Mouse (Mus musculus) embryonic facial prominence, embryonic 10.5 days (tissue): Measurements from ENCODE around the gene Nutf2. TPM values are rescaled to one million over a fixed set of nuclear protein-coding genes. Genes with fewer than 3 reads are reported as not detected.
A peak's percentile ranks its signal among the peaks of the same experiment; 100 is the strongest.
"Not testable (repeated sequence)": the region's sequence is repeated elsewhere in the genome, so short reads cannot be mapped to it uniquely, and the experiment has no call there.

Experiments used
- DNase-seq: peaks from one replicate; pipeline ENCODE4 v3.0.0-alpha.2; 2017; ENCODE audit warnings: low spot score
- H3K27ac ChIP-seq: fragments of 300-500 bp; sonication (generic); replicated peaks from 2 replicates; pipeline ENCODE4 v1.5.1; 2016; ENCODE audit warnings: mild to moderate bottlenecking
- H3K27me3 ChIP-seq: fragments of 300-500 bp; sonication (generic); replicated peaks from 2 replicates; pipeline ENCODE4 v1.6.1; 2016; ENCODE audit warnings: low read depth, mild to moderate bottlenecking; ENCODE audit not compliant: poor library complexity, severe bottlenecking
- H3K36me3 ChIP-seq: fragments of 300-500 bp; sonication (generic); replicated peaks from 2 replicates; pipeline ENCODE4 v1.6.1; 2016; ENCODE audit warnings: mild to moderate bottlenecking, moderate library complexity
- H3K4me1 ChIP-seq: fragments of 300-500 bp; sonication (generic); 2 replicates; pipeline ENCODE4 v1.6.1; 2016
- H3K4me3 ChIP-seq: fragments of 300-500 bp; sonication (generic); 2 replicates; pipeline ENCODE4 v1.5.1; 2016; ENCODE audit warnings: mild to moderate bottlenecking, moderate library complexity
- H3K9me3 ChIP-seq: fragments of 300-500 bp; sonication (generic); 2 replicates; pipeline ENCODE4 v1.6.1; 2016; ENCODE audit warnings: mild to moderate bottlenecking
- WGBS: fragments of 180-500 bp; shearing (Covaris S2); methylation state at CpG from one replicate; pipeline ENCODE4 v1.1.7; 2016; 5-methylcytosine and 5-hydroxymethylcytosine counted together
- polyA plus RNA-seq: library from polyadenylated mRNA; unstranded; fragments of >200 nt; fragmentation: Nextera tagmentation; extraction: Ambion mirVana; gene quantifications from 2 replicates; pipeline ENCODE4 v1.2.1, GENCODE M21; 2016

Gene Nutf2
- polyA plus RNA-seq: 394 and 398 TPM in 2 replicates

DNA sequence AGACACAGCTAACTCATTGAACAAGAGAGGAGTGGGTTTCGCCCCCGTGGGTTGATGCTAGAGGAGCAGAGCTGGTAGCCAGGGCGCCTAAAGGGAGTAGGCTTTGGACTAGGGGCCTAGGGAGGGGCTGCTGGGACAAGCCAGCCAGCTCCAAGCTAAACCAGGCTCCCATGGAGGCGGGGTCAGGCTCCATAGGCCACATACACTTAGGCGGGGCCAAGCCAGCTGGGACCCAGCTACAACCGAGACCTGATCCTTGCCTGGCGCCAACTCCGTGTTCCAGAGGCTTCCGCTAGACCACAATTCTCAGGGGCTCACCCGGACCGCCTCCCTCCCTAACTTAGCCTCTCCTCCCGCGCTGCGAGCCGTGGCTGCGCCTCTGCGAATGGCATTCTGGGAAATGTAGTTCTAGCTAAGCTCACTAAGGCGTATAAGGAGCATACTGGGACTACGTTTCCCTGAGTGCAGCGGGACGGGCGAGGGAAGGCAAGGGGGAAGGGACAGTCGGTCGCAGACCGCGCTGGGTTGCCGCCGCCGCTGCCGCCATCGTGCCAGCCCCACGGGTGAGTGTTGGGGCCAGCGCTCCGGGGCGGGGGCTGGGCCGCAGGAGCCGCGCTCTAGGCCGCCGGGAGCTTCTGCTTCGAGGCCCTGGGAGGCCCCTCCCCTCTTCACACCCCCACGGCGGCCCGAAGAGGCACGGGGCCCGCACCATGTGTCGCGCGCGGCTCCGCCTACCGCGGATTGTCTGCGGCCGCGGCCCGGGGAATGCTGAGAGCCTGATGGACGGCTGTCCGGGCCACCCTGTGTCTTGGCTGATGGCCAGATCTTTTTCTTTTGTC is at the start of gene Nutf2:
TSS of gene Nutf2 (plus strand) at position 438 of the 839 bp plus-strand sequence.
- no peaks in the 10 kb centered on the region for H3K27me3 ChIP-seq
- H3K27ac ChIP-seq: peak within 1 kb of the TSS; percentile 99
- peak within 1 kb of the TSS; percentile 99 for H3K4me3 ChIP-seq
- no peaks in the 10 kb centered on the region for H3K9me3 ChIP-seq
- peak; percentile 98 for DNase-seq
- H3K4me1 ChIP-seq: peaks cover 71% of the 10 kb centered on the region
- H3K36me3 ChIP-seq: peaks cover 51% of the 10 kb centered on the region
- WGBS: under 1% methylated on average over 59 of the region's 59 CpGs

DNA sequence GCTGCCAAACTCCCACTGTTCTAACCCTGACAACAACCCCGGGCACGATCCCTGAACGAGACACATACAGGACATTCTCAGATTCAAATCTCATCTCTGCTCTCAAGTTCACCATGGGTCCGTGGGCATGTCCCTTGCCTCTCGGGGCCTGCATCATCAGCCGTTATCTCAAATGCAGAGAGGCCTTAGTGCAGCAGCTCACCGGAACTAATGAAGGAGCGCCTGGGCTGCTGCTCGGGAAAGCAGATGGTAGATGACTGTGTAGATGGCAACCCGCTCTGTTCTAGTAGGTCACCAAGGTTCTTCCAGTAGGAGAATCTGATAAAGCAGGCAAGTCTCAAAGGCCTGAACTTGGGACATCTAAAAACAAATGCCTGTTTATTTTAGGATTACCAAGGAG is 49.3 kb upstream of the Nutf2 start:
- no peak overlapping the region for H3K4me3 ChIP-seq
- H3K36me3 ChIP-seq: peaks cover 69% of the 10 kb centered on the region
- H3K4me1 ChIP-seq: no peaks in the 10 kb centered on the region
- no peak overlapping the region for H3K27ac ChIP-seq
- H3K27me3 ChIP-seq: no peaks in the 10 kb centered on the region
- WGBS: 92% methylated on average over 10 of the region's 10 CpGs
- H3K9me3 ChIP-seq: no peaks in the 10 kb centered on the region
- no peak for DNase-seq

DNA sequence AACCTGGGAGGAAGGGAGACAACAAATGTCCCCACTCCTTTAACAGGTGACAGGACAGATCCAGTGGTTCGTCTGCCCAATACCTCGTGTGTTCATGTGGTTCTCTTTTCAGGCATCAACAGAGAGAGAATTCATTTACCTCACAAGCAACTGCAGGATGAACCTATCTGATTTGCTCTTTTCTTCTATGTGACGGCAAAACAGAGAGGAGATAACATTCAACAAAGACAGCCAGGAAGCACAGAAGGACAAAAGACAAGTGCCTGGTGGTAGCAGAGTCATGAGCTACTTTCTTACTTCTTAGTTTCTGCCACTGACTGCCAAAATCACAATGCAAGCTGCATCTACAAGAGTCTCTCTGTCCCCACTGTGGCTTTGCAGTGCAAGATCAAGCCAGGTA is 48.8 kb upstream of the Nutf2 start:
- no peak for DNase-seq
- Histone ChIP-seq H3K36me3 (peaks cover 70% of the 10 kb centered on the region), H3K27me3 (no peaks in the 10 kb centered on the region), H3K9me3 (no peaks in the 10 kb centered on the region), H3K27ac (no peak overlapping the region), H3K4me1 (no peaks in the 10 kb centered on the region), H3K4me3 (no peak overlapping the region)
- 85% methylated on average over 3 of the region's 3 CpGs for WGBS

DNA sequence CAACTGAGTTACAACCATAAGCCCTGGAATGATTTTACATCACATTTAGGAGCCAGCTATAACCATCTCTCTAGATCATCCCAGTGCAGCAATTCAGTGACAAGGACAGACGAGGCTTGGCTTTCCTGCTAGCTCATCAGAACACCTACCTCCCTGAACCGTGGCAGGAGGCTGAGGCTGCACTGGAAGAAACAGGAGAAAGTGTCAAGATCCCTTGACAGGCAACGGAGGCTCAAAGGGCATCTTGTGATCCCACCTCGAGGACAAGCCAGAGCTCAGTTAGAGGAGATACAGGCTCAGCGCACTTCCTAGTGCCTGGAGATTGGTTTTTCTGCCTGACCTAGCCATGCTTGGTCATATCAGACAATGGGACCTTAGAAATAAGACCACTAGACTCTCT is 47.9 kb upstream of the Nutf2 start:
- Histone ChIP-seq H3K4me1 (no peaks in the 10 kb centered on the region), H3K36me3 (peaks cover 76% of the 10 kb centered on the region), H3K9me3 (no peaks in the 10 kb centered on the region), H3K27ac (no peak overlapping the region), H3K4me3 (no peak overlapping the region), H3K27me3 (no peaks in the 10 kb centered on the region)
- DNase-seq: no peak
- 88% methylated on average over 5 of the region's 5 CpGs for WGBS

DNA sequence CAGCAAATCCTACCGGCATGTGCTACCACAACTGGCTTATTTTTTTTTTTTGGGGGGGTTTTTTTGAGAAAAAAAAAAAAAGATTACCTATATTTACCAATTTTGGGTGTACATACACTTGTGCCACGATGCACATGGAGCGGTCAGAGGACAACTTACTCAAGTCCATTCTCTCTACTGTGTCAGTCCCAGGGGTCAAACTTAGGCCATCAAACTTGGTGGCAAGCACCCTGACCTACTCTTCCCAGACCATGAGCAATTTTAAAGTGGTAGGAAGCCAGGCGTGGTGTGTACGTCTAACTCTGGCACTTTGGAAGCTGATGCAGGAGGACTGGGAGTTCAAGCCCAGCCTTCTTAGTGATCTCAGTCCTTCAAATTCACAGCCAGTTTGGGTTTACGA is 47.1 kb upstream of the Nutf2 start:
- Histone ChIP-seq H3K9me3 (no peaks in the 10 kb centered on the region), H3K4me3 (no peak overlapping the region), H3K36me3 (peaks cover 78% of the 10 kb centered on the region), H3K27ac (no peak overlapping the region), H3K4me1 (no peaks in the 10 kb centered on the region), H3K27me3 (no peaks in the 10 kb centered on the region)
- no peak for DNase-seq
- WGBS: 94% methylated on average over 6 of the region's 6 CpGs

DNA sequence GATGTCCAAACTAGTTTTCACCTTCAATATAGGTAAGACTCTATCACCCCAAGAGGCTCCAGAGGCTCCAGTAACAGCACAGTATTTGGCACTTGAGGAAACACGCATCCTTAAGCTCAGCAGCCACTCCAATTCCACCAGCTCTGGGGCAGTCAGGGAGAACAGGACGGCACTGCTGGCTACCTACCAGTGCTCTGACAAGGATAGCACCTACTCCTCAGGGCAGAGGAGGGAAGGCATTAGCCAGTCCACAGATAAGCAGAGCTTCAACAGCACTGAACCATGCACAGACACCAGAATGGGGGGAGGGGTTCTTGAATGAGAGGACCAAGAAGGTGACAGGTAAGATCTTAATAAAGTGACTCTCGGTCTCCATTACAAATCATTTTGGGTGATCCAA is 40.7 kb upstream of the Nutf2 start:
- H3K27ac ChIP-seq: no peak overlapping the region
- peaks cover 91% of the 10 kb centered on the region for H3K36me3 ChIP-seq
- H3K4me3 ChIP-seq: no peak overlapping the region
- H3K27me3 ChIP-seq: no peaks in the 10 kb centered on the region
- H3K4me1 ChIP-seq: no peaks in the 10 kb centered on the region
- no peaks in the 10 kb centered on the region for H3K9me3 ChIP-seq
- WGBS: 92% methylated on average over 3 of the region's 3 CpGs
- DNase-seq: no peak

DNA sequence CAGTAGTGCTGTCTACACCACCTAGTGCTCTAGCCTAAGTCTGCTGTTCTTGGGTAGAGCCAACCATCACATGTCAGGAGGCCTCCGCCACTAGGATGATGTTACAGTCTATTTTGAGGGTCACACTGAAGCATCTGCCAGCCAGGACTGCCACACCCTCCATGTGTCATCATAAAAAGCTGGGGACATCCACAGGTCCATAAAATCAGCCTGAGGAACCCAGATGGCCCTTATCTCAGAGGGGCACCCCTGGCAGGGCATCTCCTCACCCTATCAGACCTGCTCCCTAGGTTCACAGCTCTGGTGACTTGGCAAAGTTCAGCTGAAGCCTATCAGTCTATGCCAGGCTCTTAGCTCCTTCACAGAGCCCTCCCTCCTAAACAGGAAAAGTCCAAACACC is 39.5 kb upstream of the Nutf2 start:
- Histone ChIP-seq H3K9me3 (no peaks in the 10 kb centered on the region), H3K27me3 (no peaks in the 10 kb centered on the region), H3K27ac (no peak overlapping the region), H3K4me1 (peaks cover 8% of the 10 kb centered on the region), H3K36me3 (peaks cover 95% of the 10 kb centered on the region), H3K4me3 (no peak overlapping the region)
- WGBS: 92% methylated on average over 1 of the region's 1 CpGs
- DNase-seq: no peak

DNA sequence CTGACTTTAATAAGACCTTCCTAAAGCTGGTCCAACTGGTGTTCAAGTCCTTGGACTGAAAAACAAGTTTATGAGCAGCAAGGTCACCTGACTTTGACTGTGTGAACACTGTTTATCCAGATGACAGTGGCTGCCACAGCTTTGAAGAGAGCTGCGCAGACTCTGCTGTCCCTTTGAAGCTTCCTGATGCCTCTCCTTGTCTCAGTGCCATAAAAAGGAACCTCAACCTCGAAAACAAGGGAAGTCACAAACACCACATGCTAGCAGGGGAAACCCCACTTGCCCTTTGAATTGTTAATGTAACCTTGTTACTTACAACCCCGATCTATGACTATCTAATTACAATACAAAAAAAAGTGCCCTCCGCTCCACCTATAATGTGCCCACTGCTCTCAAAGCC is 34.9 kb upstream of the Nutf2 start:
- DNase-seq: no peak
- H3K36me3 ChIP-seq: peaks cover 54% of the 10 kb centered on the region

DNA sequence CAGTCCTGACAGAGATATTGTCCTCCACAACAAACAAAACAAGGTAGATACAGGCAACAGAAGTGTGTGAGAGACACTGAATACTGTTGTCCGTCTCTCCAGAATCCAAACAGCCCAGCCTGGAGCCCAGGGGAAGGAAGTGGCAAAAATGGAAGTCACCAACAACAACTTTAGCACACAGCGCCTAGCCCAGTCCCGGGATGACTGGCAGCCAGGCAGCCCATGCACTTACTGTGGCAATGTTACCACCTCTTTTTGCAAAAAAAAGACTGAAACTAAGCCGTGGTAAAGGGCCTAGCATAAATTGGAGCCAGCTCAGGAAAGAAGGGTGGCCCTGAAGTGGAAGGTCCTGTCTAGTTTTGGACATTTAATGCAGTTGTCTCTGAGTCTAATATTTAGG is 34.0 kb upstream of the Nutf2 start:
- H3K27ac ChIP-seq: peak overlapping the region; percentile 91
- H3K9me3 ChIP-seq: no peaks in the 10 kb centered on the region
- H3K36me3 ChIP-seq: peaks cover 45% of the 10 kb centered on the region
- DNase-seq: no peak
- H3K4me3 ChIP-seq: peak overlapping the region; percentile 78
- no peaks in the 10 kb centered on the region for H3K27me3 ChIP-seq
- H3K4me1 ChIP-seq: peaks cover 20% of the 10 kb centered on the region
- WGBS: 12% methylated on average over 4 of the region's 4 CpGs

More for the DNA sequence above, 34.9 kb upstream of the Nutf2 start:
- Histone ChIP-seq H3K27ac (no peak overlapping the region), H3K4me3 (peak overlapping the region; percentile 78), H3K27me3 (no peaks in the 10 kb centered on the region), H3K9me3 (no peaks in the 10 kb centered on the region), H3K4me1 (peaks cover 20% of the 10 kb centered on the region)
- WGBS: 85% methylated on average over 4 of the region's 4 CpGs

DNA sequence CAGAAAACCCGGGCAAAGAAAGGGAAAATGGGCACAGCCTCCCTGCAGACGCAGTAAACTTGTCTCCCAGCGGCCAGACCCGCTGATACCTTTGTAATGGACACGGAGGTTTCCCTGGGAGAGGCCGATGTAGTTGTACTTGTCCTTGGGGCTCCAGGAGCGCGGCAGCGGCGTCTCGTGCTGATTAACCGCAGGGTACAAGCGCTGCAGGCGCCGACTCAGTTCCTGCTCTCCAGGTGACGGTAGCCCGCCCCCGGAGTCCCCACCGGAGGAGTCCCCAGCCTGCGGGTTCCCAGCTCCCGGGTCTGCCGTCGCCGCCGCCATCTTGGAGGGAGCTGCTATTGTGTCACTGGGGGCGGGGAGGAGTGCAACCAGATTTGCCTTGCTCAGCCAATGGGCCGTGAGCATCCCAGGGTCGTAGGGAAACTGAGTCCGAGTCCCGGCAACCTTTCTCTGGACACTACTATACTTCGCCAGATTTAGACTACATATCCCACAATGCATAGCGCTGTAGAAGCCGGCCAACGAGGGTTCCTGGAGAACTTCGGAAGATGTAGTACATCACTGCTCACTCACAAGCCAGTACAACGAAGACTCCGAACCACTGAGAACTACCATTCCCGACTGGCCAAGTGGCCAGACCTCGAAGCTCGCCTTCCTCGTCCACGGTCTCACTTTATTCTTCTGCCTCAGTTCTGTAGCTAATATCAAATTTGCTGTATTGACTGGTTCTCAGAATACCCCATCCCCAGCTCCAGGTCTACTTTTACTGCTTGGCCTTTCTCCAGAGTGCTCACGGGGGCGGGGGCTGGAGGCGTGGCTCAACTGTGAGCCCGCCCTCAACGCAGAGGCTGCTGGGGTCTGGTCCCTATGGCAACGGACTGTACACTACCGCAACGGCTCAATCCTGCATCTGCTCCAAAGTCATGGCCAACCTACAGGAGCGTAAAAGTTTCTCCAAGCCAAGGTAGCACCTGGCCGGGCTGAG is 33.2 kb upstream of the Nutf2 start, which contains the start of the genes Ranbp10 and Tsnaxip1:
TSS of gene Ranbp10 (minus strand) at position 490 of the 988 bp plus-strand sequence.
TSS of gene Tsnaxip1 (plus strand) at position 871 of the 988 bp plus-strand sequence.
- H3K4me3 ChIP-seq: peak within 1 kb of the TSS; percentile 78
- WGBS: under 1% methylated on average over 52 of the region's 52 CpGs
- no peaks in the 10 kb centered on the region for H3K9me3 ChIP-seq
- peak; percentile 96 for DNase-seq
- H3K4me1 ChIP-seq: peaks cover 20% of the 10 kb centered on the region
- H3K27me3 ChIP-seq: no peaks in the 10 kb centered on the region
- peak within 1 kb of the TSS; percentile 91 for H3K27ac ChIP-seq
- peaks cover 37% of the 10 kb centered on the region for H3K36me3 ChIP-seq

DNA sequence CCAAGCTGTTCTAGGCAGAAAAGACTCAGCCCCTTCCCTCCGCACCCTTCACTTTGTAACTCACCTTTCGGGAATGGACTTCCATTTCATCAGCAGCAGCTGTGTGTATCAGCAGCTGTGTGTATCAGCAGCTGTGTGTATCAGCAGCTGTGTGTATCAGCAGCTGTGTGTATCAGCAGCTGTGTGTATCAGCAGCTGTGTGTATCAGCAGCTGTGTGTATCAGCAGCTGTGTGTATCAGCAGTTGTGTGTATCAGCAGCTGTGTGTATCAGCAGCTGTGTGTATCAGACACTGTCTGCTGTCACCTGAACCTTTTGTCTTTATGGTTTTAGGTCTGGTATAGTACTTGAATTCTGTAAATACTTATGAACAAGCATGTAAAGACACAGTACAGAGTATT is 26.6 kb upstream of the Nutf2 start:
- H3K4me1 ChIP-seq, H3K4me3 ChIP-seq, H3K9me3 ChIP-seq, H3K36me3 ChIP-seq, H3K27me3 ChIP-seq, H3K27ac ChIP-seq, DNase-seq: not testable (repeated sequence)
- 88% methylated on average over 2 of the region's 2 CpGs for WGBS

DNA sequence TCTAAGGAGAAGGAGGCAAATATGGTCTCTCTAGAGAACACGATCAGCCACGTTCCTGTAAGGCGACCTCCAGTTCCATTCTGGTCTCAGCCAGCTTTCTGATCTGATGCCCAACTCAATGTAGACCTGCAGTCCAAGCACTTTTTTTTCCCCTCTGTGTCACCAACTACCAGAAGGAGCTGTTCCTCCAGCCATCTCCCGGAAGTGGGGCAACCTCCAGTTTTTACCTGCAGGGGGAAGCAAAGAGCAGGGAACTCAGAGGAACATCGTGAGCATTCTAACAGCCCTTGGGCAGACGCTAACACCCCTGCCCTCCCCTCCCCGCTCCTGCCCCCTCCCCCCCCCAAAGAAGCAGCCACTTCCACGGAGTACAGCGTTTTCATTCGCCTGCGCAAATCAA is 25.1 kb upstream of the Nutf2 start:
- Histone ChIP-seq H3K36me3 (no peaks in the 10 kb centered on the region), H3K27ac (no peak overlapping the region), H3K27me3 (no peaks in the 10 kb centered on the region), H3K4me3 (no peak overlapping the region), H3K9me3 (no peaks in the 10 kb centered on the region), H3K4me1 (0 out of 2 replicates have a peak, but pooled peaks cover 6% of the 10 kb centered on the region)
- DNase-seq: peak; percentile 60
- WGBS: 30% methylated on average over 11 of the region's 11 CpGs
